9 mouse cellular contexts compared by ENCODE assay signal in the genomic region with DNA sequence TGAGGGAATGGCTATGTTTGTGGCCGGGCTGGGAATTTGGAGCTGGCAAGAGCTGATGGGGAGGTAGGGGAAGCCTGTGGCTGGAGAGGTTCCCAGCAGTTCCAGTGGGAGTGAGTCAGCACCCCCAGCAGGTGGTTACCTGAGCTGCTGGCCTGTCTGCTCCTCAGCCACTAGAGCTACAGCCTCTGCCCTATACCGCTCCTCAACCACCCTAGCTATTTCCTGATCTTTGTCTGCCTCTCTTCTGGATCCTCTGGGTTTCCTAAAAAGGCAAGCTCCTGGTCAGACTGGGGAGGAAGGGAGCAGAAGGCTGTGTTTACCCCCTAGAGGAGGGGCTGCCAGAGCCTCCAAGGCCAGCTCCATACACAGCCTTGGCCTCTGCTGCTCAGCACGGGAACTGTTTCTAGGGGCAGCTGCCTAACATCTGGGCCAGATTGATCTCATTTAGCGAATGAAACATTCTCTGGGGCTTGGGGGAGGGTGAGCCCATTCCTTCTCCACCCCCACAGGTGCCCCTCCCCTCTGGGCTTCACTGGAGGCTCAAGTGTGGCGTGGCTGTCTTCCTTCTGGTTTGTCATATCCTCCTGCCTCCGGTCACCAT. TPM values are rescaled to one million over a fixed set of nuclear protein-coding genes. Genes with fewer than 3 reads are reported as not detected.
A peak's percentile ranks its signal among the peaks of the same experiment; 100 is the strongest.
DNase-seq lines count a peak whose midpoint lies in the region; ATAC-seq and TF ChIP-seq lines count a peak whose summit lies in the region.
"Had no signal": no experiment of that assay in that cellular context is flagged by ENCODE, and none has a peak within 500 bp of the region (broad histone marks: within the 10 kb centered on the region; RNA-seq: fewer than 3 reads in every experiment).

No protein-coding gene starts in this region.

- no peak overlapping the region for H3K4me3 ChIP-seq in hindbrain, embryonic 11.5 days (ENCODE audit: low read depth, low read length)
- H3K4me3 ChIP-seq in hindbrain, embryonic 12.5 days = no peak overlapping the region
- no peak overlapping the region for H3K4me3 ChIP-seq in testis, adult 2 months (ENCODE audit: control insufficient read depth, low read depth, low read length)

- no peaks in the 10 kb centered on the region for H3K36me3 ChIP-seq in hindbrain, embryonic 11.5 days (ENCODE audit: control insufficient read depth, insufficient read depth, low read length)
- H3K36me3 ChIP-seq in hindbrain, embryonic 12.5 days = no peaks in the 10 kb centered on the region
- H3K36me3 ChIP-seq in testis, adult 2 months (ENCODE audit: control insufficient read depth, insufficient read depth, low read length) = no peaks in the 10 kb centered on the region

- no peak overlapping the region for H3K9ac ChIP-seq in hindbrain, embryonic 11.5 days (ENCODE audit: low read depth, low read length)
- H3K9ac ChIP-seq in hindbrain, embryonic 12.5 days = no peak overlapping the region

- H3K4me2 ChIP-seq in hindbrain, embryonic 11.5 days (replicated peaks; ENCODE audit: low read depth, low read length) = no peak overlapping the region
- H3K4me2 ChIP-seq in hindbrain, embryonic 12.5 days (replicated peaks) = no peak overlapping the region

- H3K9me3 ChIP-seq in hindbrain, embryonic 11.5 days (ENCODE audit: control insufficient read depth, low read length) = no peaks in the 10 kb centered on the region
- no peaks in the 10 kb centered on the region for H3K9me3 ChIP-seq in hindbrain, embryonic 12.5 days (replicated peaks)

- DNase-seq in hindbrain, embryonic 11.5 days (ENCODE audit: low spot score) = peak; percentile 29
- peak; percentile 27 for DNase-seq in adrenal gland, postnatal 10 days
- peak; percentile 44 to 55 for DNase-seq in gastrocnemius, postnatal 36 days
- DNase-seq in kidney, postnatal 14 days = peak; percentile 31
- DNase-seq in left cerebral cortex, adult 18-20 months (ENCODE audit: low spot score in 2 of 2) = no peak

- WGBS in hindbrain, embryonic 11.5 days = 47% methylated on average over 6 of the region's 6 CpGs
- 44% methylated on average over 6 of the region's 6 CpGs for WGBS in hindbrain, embryonic 12.5 days

- no peak for TF ChIP-seq CTCF in testis, adult 2 months (IDR thresholded peaks at IDR 0.05; ENCODE audit: control insufficient read depth, insufficient read depth, insufficient replicate concordance, low read depth, low read length)

- H3K4me1 ChIP-seq in hindbrain, embryonic 11.5 days (replicated peaks; ENCODE audit: control insufficient read depth, insufficient read depth, low read length) = no peaks in the 10 kb centered on the region
- peaks cover 10% of the 10 kb centered on the region; the same call in 1 of the 2 replicates for H3K4me1 ChIP-seq in hindbrain, embryonic 12.5 days
- peaks cover 5% of the 10 kb centered on the region; the same call in 1 of the 2 replicates for H3K4me1 ChIP-seq in testis, adult 2 months (ENCODE audit: control insufficient read depth, insufficient read depth, low read length)

- no peak for ATAC-seq in hindbrain, embryonic 11.5 days (ENCODE audit: low FRiP score)
- ATAC-seq in hindbrain, embryonic 12.5 days (ENCODE audit: low FRiP score) = no peak
- ATAC-seq in activated CD4-positive, CD25-positive, alpha-beta regulatory T cell, adult 4 months = no peak

- no peaks in the 10 kb centered on the region for H3K27me3 ChIP-seq in hindbrain, embryonic 11.5 days (ENCODE audit: control insufficient read depth, insufficient read depth, low read length)
- peaks cover 6% of the 10 kb centered on the region; the same call in 1 of the 2 replicates for H3K27me3 ChIP-seq in hindbrain, embryonic 12.5 days
- H3K27me3 ChIP-seq in testis, adult 2 months (ENCODE audit: control insufficient read depth, insufficient read depth, low read length) = no peaks in the 10 kb centered on the region

- H3K27ac ChIP-seq in hindbrain, embryonic 11.5 days (ENCODE audit: low read depth, low read length) = no peak overlapping the region
- no peak overlapping the region for H3K27ac ChIP-seq in hindbrain, embryonic 12.5 days
- peak overlapping the region; percentile 73 for H3K27ac ChIP-seq in testis, adult 2 months (ENCODE audit: control insufficient read depth, insufficient read depth, low read depth, low read length)
- H3K27ac ChIP-seq: macrophage had no signal

- intact Hi-C loops in gastrocnemius, postnatal 36 days (cut with DNase I) = no loop called here

- TF ChIP-seq POLR2A in testis, adult 2 months (IDR thresholded peaks at IDR 0.05; ENCODE audit: control insufficient read depth, low read depth, low read length) = no peak

RNA-seq across cellular contexts. Expression of a gene that starts 17.1 kb away (rescaled TPM):
- 1.3 and 1.4 TPM in 2 replicates for polyA plus RNA-seq in hindbrain, embryonic 11.5 days (2014; fragmentation: Nextera tagmentation; extraction: Ambion mirVana)
- 2.9 and 3.4 TPM in 2 replicates for polyA plus RNA-seq in hindbrain, embryonic 12.5 days (2016; fragmentation: Nextera tagmentation; extraction: Ambion mirVana)
- total RNA-seq in adrenal gland, postnatal 10 days (2021) = 10 to 100 TPM in 1 of 2 experiments, 1 to 10 TPM in 1; 9.4 to 15.4 TPM
- under 1 TPM; 0.66 to 0.76 TPM for total RNA-seq in gastrocnemius, postnatal 36 days (2021)
- polyA plus RNA-seq in testis, adult 2 months (2012; rRNA removed) = 1.3 and 1.4 TPM in 2 replicates
- 10 to 100 TPM; 12.8 to 14.3 TPM for polyA plus RNA-seq in activated CD4-positive, CD25-positive, alpha-beta regulatory T cell, adult 4 months (2017; shearing (Covaris generic))
- total RNA-seq in left cerebral cortex, adult 18-20 months (2021) = 1 to 10 TPM; 2.5 to 2.6 TPM

Comparison
In these comparisons a context has a peak if more than half of its experiments do, and no peak if none do; other contexts are left out.
1. DNase-seq: peak in hindbrain, embryonic 11.5 days (single experiment), adrenal gland, postnatal 10 days (single experiment), gastrocnemius, postnatal 36 days (2 of 2) and kidney, postnatal 14 days (single experiment); none in left cerebral cortex, adult 18-20 months (0 of 2).